Mouse (Mus musculus): Measurements from ENCODE around the gene St6gal2. TPM values are rescaled to one million over a fixed set of nuclear protein-coding genes. Genes with fewer than 3 reads are reported as not detected.

Gene St6gal2
- polyA plus RNA-seq (2017; shearing (Covaris generic)) = not detected

GRCm38 (mm10) chr17:55445250-55446184 is at the start of gene St6gal2:
Gene St6gal2 (plus strand): TSS chr17:55445382.
- no peak for ATAC-seq

- ATAC-seq = no peak
Measured at GRCm38 (mm10) chr17:55406043-55406442, 39.1 kb upstream of the St6gal2 start.

- no peak for ATAC-seq
Measured at GRCm38 (mm10) chr17:55416519-55416918, 28.7 kb upstream of the St6gal2 start.

GRCm38 (mm10) chr17:55446185-55446527 is 974 bp downstream of the St6gal2 start:
- ATAC-seq = no peak

- no peak for ATAC-seq
Measured at GRCm38 (mm10) chr17:55446698-55447097, 1.5 kb downstream of the St6gal2 start.

- no peak for ATAC-seq
Measured at GRCm38 (mm10) chr17:55450943-55451342, 5.8 kb downstream of the St6gal2 start.

- no peak for ATAC-seq
Measured at GRCm38 (mm10) chr17:55454487-55454886, 9.3 kb downstream of the St6gal2 start.

- no peak for ATAC-seq
Measured at GRCm38 (mm10) chr17:55460187-55460586, 15.0 kb downstream of the St6gal2 start.

GRCm38 (mm10) chr17:55467579-55467978 is 22.4 kb downstream of the St6gal2 start:
- no peak for ATAC-seq

- no peak for ATAC-seq
Measured at GRCm38 (mm10) chr17:55468963-55469362, 23.8 kb downstream of the St6gal2 start.

- no peak for ATAC-seq
Measured at GRCm38 (mm10) chr17:55475974-55476373, 30.8 kb downstream of the St6gal2 start.

- no peak for ATAC-seq
Measured at GRCm38 (mm10) chr17:55477361-55477760, 32.2 kb downstream of the St6gal2 start.

GRCm38 (mm10) chr17:55479367-55479766 is 34.2 kb downstream of the St6gal2 start:
- ATAC-seq = no peak

- no peak for ATAC-seq
Measured at GRCm38 (mm10) chr17:55484108-55484870, 39.1 kb downstream of the St6gal2 start.

- no peak for ATAC-seq
Measured at GRCm38 (mm10) chr17:55531872-55532271, 86.7 kb downstream of the St6gal2 start.

GRCm38 (mm10) chr17:55548476-55548875 is 103.3 kb downstream of the St6gal2 start:
- no peak for ATAC-seq

- no peak for ATAC-seq
Measured at GRCm38 (mm10) chr17:55561774-55562173, 116.6 kb downstream of the St6gal2 start.

Other genes starting within 250 kb of the St6gal2 start
- gene Vmn2r118, start 179.8 kb downstream of the St6gal2 start, polyA plus RNA-seq (2017; shearing (Covaris generic)) = not detected

Measured in activated CD4-positive, CD25-positive, alpha-beta regulatory T cell, adult 4 months (primary cell).